Mouse (Mus musculus) testis, adult 2 months (tissue): ENCODE measurements around the gene Hrh2. TPM values are rescaled to one million over a fixed set of nuclear protein-coding genes. Genes with fewer than 3 reads are reported as not detected.

Experiments used
- H3K27ac ChIP-seq: fragments of 200-500 bp; 2 replicates; pipeline ENCODE4 v1.5.1; 2012; ENCODE audit warnings: low read depth, low read length; ENCODE audit not compliant: control insufficient read depth, insufficient read depth
- H3K27me3 ChIP-seq: fragments of 200-500 bp; 2 replicates; pipeline ENCODE4 v1.6.1; 2012; ENCODE audit warnings: mild to moderate bottlenecking, low read length, moderate library complexity; ENCODE audit not compliant: control insufficient read depth, insufficient read depth
- H3K36me3 ChIP-seq: fragments of 200-500 bp; 2 replicates; pipeline ENCODE4 v1.6.1; 2012; ENCODE audit warnings: mild to moderate bottlenecking, low read length; ENCODE audit not compliant: control insufficient read depth, insufficient read depth
- H3K4me1 ChIP-seq: fragments of 200-500 bp; 2 replicates; pipeline ENCODE4 v1.6.1; 2012; ENCODE audit warnings: low read length; ENCODE audit not compliant: control insufficient read depth, insufficient read depth
- H3K4me3 ChIP-seq: fragments of 200-500 bp; 2 replicates; pipeline ENCODE4 v1.5.1; 2012; ENCODE audit warnings: low read depth, mild to moderate bottlenecking, low read length, moderate library complexity, mixed read lengths; ENCODE audit not compliant: control insufficient read depth
- CTCF ChIP-seq: fragments of 200-500 bp; IDR thresholded peaks from 2 replicates; pipeline ENCODE4 v1.5.1; 2012; ENCODE audit warnings: low read depth, mild to moderate bottlenecking, inconsistent platforms, low read length, moderate library complexity; ENCODE audit not compliant: control insufficient read depth, insufficient read depth, insufficient replicate concordance
- POLR2A ChIP-seq: fragments of 200-500 bp; IDR thresholded peaks from 2 replicates; pipeline ENCODE4 v1.6.1; 2012; ENCODE audit warnings: low read depth, mild to moderate bottlenecking, inconsistent platforms, low read length, moderate library complexity; ENCODE audit not compliant: control insufficient read depth
- polyA plus RNA-seq: library from polyadenylated mRNA; depleted of rRNA; stranded (reverse); fragments of >200 nt; gene quantifications from 2 replicates; pipeline ENCODE4 v1.2.3, GENCODE M21; 2012

The Hrh2 gene
- polyA plus RNA-seq, 1 experiment: 0.12 TPM

DNA sequence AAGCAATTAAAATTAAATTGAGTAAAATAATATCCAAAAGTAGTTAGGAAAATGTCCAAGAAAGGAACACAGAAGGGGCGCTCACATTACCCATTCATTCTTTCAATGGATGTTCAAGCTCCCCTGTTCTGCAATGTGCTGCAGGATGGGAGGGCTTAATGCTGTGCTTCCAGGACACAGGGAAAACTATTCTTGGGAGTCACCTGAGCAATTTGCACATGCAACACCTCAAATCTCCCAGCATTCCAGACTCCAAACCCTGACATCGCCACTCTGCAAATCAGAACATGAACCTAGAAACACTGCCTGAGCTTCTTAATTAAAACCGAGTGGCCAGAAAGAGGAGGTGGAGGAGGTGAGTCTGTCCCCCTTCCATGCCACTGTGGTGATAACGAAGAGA is 10.0 kb upstream of the Hrh2 start:
- TF ChIP-seq CTCF (no peak), POLR2A (no peak)
- H3K4me1 ChIP-seq: no peaks in the 10 kb centered on the region; the same call in 1 of the 2 replicates
- no peak overlapping the region for H3K27ac ChIP-seq
- H3K4me3 ChIP-seq: no peak overlapping the region
- no peaks in the 10 kb centered on the region for H3K36me3 ChIP-seq
- H3K27me3 ChIP-seq: no peaks in the 10 kb centered on the region

DNA sequence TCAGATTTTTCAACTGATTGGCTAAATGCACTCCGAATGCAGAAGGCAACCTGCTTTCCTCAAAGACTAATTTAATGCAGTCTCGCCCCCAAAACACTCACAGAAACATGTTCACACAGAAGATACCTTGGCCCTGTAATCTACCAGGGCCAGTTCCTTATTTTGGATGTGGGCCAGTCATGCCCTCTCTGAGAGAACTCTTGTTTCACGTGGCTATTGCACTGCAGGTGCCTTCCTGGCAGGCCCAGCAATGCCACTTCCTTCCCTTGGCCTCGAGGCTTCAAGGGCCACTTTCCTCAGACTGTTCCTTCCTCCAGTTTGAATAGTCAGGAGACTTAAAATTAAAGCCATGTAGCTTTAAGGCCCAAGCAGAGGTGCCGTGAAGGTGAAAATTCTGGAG is 5.5 kb upstream of the Hrh2 start:
- no peaks in the 10 kb centered on the region for H3K4me1 ChIP-seq
- no peaks in the 10 kb centered on the region for H3K27me3 ChIP-seq
- H3K27ac ChIP-seq: no peak overlapping the region
- no peak overlapping the region for H3K4me3 ChIP-seq
- TF ChIP-seq CTCF (no peak), POLR2A (no peak)
- H3K36me3 ChIP-seq: no peaks in the 10 kb centered on the region

DNA sequence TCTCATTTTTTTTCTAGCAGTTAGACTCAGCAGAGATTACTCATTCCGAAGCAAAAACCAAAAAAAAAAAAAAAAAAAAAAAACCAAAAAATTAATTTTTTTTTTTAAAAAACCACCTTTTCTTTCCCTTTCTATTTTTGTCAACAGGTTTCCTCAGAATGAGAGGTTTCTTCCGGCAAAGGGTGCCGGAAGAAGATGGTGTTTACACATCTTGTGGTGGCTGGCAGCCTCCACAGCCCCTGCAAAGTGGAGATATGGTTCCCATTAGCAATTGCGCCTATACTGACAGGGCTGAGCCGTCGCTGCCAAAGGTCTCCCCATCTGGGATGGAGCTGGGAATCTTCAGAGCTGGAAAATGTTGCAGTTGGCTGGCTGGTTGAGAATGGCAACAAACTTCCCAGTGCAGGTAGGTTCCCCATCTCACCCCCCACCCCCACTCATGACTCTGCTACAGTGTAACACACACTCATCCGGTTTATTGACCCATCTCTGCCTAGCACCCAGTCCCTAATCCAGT is 3.7 kb upstream of the Hrh2 start:
- Histone ChIP-seq H3K36me3 (no peaks in the 10 kb centered on the region), H3K27me3 (no peaks in the 10 kb centered on the region), H3K4me1 (0 out of 2 replicates have a peak, but pooled peaks cover 3% of the 10 kb centered on the region), H3K27ac (no peak overlapping the region), H3K4me3 (no peak overlapping the region)
- TF ChIP-seq CTCF (no peak), POLR2A (no peak)

DNA sequence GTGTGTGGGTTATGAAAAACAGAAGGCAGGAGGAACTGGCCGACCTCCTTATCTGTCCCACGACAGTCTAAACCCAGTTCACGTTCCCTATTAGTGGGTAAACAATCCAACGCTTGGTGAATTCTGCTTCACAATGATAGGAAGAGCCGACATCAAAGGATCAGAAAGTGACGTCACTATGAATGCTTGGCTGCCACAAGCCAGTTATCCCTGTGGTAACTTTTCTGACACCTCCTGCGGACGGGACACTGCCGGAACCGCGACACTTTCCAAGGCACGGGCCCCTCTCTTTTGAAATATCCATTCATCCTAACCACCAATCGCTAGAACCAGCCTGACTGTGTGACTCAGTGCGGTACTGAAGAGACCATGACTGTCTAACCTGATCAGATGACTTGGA is 2.0 kb upstream of the Hrh2 start:
- no peak overlapping the region for H3K27ac ChIP-seq
- no peaks in the 10 kb centered on the region for H3K36me3 ChIP-seq
- H3K4me3 ChIP-seq: no peak overlapping the region
- 0 out of 2 replicates have a peak, but pooled peaks cover 3% of the 10 kb centered on the region for H3K4me1 ChIP-seq
- TF ChIP-seq POLR2A: no peak
- no peak for TF ChIP-seq CTCF
- no peaks in the 10 kb centered on the region for H3K27me3 ChIP-seq

DNA sequence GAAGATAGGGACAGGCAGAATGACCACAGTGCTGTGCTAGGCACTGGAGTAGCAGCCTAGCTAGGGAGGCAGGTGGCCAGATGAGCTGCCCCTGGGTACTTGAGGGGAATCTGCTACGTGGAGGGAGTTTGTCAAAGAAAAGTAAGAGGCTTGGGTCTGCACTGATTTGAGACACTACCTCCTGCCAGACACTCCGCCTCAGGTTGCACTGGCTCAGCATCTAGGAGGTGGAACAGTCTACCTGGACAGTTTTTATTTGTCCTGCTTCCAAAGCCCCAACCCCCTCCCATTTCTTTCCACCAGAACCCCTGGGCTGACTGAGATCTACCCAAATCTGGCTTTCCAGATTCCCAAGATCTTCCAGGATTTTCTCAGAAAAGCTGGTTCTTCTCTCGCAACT is 748 bp upstream of the Hrh2 start:
- H3K27me3 ChIP-seq: no peaks in the 10 kb centered on the region
- 0 out of 2 replicates have a peak, but pooled peaks cover 3% of the 10 kb centered on the region for H3K4me1 ChIP-seq
- no peak overlapping the region for H3K4me3 ChIP-seq
- H3K27ac ChIP-seq: no peak overlapping the region
- TF ChIP-seq CTCF: no peak
- H3K36me3 ChIP-seq: no peaks in the 10 kb centered on the region

DNA sequence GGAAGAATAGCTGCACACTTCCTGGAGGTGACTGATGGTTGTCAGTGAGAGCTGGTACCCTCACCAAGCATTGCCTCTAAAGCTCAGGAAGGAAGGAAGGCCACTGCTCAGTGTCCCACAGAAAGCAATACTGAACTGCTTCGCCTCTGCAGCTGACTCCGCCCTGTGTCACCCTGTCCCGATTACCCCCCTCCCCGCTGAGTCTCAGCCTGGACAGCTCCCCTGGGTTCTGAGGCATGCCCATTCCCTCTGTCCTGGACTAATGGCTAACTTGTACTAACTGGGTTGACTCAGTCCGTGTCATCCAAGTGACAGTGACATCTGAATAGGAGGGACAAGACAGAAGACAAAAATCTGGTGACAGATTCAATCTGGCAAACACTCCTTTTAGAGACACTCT is 1.7 kb downstream of the Hrh2 start:
- no peak overlapping the region for H3K4me3 ChIP-seq
- H3K27me3 ChIP-seq: no peaks in the 10 kb centered on the region
- H3K36me3 ChIP-seq: no peaks in the 10 kb centered on the region
- no peak overlapping the region for H3K27ac ChIP-seq
- H3K4me1 ChIP-seq: 0 out of 2 replicates have a peak, but pooled peaks cover 3% of the 10 kb centered on the region
- TF ChIP-seq CTCF (no peak), POLR2A (no peak)

DNA sequence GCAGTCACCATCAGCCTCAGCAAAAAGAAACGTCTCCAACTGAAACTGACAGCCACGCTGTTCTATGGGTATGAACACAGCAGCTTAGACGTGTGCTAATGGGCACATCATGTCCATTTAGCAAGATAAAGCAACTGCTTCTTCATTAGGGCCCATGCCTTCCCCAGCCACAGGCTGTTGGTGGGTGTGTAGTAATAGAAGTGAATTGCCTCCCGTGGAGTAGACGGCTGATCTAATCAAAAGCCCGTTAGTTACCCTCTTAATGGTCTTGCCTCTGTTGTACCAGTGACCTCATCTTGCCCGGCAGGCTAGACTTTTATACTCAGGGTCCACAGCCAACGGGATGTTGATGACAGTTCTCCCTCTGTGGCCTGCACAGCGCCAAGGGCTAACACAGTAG is 7.1 kb downstream of the Hrh2 start:
- no peak for TF ChIP-seq CTCF
- TF ChIP-seq POLR2A: no peak
- H3K36me3 ChIP-seq: no peaks in the 10 kb centered on the region
- no peak overlapping the region for H3K4me3 ChIP-seq
- H3K27me3 ChIP-seq: no peaks in the 10 kb centered on the region
- H3K27ac ChIP-seq: no peak overlapping the region
- H3K4me1 ChIP-seq: no peaks in the 10 kb centered on the region

DNA sequence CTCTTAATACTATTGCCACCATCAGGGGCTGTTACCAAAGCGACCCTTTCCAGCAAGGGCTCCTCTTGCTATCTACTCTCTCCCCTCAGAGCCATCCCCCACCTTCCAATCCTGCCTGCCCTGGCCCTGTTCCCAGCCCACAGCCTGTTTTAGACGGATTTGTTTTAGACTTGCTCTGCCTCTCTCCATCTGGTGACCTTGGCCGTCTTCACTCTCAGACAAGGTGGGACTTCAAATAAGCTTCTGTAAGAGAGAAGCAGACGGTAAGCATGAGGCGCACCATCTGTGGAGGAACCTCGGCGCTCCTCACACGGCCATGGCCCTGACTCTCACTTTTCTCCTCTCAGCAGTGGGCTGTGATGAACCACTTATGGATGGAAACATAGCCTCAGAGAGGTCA is 10.5 kb downstream of the Hrh2 start:
- no peak for TF ChIP-seq CTCF
- TF ChIP-seq POLR2A: no peak
- Histone ChIP-seq H3K36me3 (no peaks in the 10 kb centered on the region), H3K27ac (no peak overlapping the region), H3K4me1 (no peaks in the 10 kb centered on the region), H3K27me3 (no peaks in the 10 kb centered on the region), H3K4me3 (no peak overlapping the region)
